Mouse (Mus musculus) adrenal gland (tissue): ENCODE data around the gene Ints7.

ENCODE experiments used
- intact Hi-C: fragments of 180-260 bp; cut with DNase I; formaldehyde crosslinking; loops from one replicate; pipeline ENCODE4 v1.15.1; 2025
- long read RNA-seq, 2 experiments: library from polyadenylated mRNA; unstranded; transcript quantifications; one replicate each; pipeline ENCODE4 v2.0.0; 2020; ENCODE audit warnings: borderline replicate concordance in 1 of 2; ENCODE audit not compliant: insufficient replicate concordance in 1 of 2

Gene Ints7
- long read RNA-seq, experiment 1, full-length matches to known transcripts = 5 of 10 reads
- long read RNA-seq, experiment 1, partial matches to known transcripts = 0 of 10 reads
- long read RNA-seq, experiment 1, other reads (novel, unspliced or antisense) = 5 of 10 reads
- long read RNA-seq, experiment 2, full-length matches to known transcripts = 5 of 14 reads
- long read RNA-seq, experiment 2, partial matches to known transcripts = 4 of 14 reads
- long read RNA-seq, experiment 2, other reads (novel, unspliced or antisense) = 5 of 14 reads

DNA sequence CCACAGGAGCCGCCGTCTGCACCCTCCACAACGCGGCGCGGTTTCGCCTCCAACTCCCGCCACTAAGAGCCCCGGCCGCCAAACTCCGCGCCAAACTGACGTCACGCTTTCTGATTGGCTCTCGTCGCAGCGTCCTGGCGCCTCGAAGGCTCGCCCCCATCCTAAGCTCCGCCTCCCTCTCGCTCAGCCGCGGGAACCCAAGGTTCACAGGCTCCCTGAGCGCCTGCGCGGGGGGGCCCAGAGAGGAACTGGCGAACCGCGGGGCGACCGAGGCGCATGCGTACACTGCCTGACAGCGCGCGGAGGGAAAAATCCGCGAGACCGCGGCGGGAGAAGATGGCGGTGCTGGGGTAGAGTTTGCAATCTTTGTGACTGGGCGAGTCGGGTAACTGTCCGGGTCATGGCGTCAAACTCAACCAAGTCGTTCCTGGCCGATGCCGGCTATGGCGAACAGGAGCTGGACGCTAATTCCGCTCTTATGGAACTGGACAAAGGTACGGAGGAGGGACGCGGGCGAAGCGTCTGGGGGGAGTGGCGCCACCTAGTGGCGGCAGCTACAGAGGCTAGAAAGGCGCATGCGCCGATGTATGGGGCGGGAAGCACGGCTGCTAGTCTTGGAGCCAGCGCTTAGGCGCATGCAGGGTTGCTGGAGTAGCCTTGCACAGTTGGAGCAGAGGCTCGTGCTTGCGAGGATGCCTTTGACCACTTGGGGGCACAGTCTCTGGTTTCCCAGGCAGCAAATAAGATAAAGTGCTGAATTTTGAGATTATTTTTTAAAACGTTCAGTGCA is at the start of gene Ints7, which contains the start of gene Dtl:
TSS of gene Ints7 (plus strand) at position 179 of the 790 bp plus-strand sequence.
TSS of gene Dtl (minus strand) at position 87 of the 790 bp plus-strand sequence.
- intact Hi-C loops = loop anchor here (2.0 kb wide), 1 partner anchor 243 kb away; no protein-coding TSS in a partner anchor

DNA sequence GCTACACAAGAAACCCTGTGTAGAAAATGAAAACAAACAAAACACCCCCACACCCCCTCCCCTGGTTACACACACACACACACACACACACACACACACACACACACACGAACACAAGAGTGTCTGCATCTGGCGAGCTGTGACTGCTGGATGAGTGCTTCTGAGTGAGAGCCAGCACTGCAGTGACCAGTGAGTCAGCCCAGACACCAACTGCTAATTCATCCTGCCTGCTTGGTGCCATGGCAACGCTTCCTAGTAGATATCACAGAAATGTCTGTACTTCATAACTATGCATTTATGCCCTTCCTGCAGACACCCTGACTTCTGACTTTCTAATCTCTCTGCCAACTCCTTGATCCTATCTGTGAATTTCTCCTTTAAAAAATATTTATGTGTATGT is 48.3 kb upstream of the Ints7 start:
- intact Hi-C loops = no loop called here

DNA sequence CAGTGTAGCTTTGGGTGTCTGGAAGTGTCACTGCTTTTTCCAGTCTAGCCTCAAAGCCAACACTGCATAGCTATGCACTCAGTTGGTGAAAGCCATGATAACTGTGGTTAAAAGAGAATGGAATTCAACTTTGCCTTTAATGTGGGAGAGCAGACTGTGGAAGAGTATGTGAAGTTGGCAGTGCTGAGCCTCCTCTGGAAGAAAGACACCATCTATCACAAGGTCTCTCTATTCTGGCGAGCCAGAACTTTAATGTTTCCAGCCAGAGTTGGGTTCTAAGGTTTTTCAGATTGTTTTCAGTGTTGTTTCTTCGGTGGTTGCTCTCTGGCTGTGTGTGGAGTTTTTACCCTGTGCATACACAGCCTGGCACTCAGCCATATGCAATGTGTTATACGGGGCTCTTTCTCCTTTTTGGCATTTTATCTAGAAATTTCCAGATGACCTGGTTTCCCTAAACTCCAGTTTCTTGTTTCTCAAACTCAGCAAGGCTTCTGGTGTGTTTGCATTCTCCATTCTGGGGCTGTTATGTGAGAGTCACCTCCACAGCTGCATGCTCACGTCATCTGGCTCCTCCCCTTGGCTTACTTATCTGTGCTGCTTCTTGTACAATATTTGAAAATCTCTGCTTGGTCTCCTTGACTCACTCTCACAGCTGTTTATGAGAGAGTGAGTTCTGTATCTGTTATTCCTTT is 47.4 kb upstream of the Ints7 start:
- intact Hi-C loops = no loop called here

DNA sequence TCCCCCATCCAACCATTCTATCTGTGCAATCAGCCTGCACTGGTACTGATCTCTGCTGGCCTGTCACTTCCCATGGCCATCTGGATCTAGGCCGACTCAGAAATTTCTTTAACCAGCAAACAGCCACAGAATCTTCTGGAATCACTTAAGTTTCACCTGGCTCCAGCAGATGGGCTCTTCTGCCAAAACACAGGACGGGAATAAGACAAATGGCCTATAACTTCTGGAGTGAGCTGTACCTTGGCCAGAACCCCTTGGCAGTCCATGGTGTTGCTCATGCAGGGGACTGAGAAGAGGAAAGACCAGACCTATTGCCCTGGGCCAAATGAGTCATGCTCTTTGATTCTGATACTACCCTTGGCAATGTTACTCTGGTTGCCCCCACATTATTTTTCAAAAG is 46.0 kb upstream of the Ints7 start:
- intact Hi-C loops = no loop called here

DNA sequence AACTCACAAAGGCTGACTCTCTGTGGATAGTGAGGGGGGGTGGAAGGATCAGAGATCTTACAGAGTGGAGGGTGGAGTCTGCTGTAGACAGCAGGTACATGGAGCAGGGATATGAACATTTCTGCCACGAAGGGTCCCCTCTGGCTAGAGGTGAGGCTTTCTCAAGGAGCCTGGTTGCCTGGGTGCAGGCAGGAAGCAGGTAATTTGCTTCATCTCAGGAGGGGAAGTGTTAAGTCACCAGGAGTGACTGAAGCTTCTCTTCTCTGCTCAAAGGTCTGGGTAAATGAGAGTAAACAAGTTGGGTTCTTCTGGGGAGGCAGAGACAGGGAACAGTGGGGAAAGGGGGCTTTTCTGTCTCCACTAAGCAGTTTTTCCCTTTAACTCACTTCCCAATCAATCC is 44.4 kb upstream of the Ints7 start:
- intact Hi-C loops = no loop called here

DNA sequence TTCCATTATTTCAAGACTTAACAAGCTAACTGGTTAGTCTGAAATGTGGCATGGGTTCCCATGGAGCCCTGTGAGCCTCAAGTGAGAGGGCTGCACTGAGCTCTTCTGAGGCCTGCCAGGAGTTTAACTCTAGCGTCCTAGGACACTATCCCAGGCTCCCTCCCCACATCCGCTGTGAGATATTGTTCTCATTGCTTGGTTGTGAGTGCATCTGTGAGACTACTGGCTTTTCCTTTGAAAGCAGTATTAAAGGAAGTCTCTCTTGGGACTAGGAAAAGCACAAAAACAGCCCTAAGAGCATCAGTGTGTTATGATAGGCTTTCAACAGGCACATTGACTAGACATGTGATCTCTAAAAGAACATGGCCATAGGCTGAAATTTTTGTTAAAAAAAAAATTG is 40.5 kb upstream of the Ints7 start:
- intact Hi-C loops = no loop called here

DNA sequence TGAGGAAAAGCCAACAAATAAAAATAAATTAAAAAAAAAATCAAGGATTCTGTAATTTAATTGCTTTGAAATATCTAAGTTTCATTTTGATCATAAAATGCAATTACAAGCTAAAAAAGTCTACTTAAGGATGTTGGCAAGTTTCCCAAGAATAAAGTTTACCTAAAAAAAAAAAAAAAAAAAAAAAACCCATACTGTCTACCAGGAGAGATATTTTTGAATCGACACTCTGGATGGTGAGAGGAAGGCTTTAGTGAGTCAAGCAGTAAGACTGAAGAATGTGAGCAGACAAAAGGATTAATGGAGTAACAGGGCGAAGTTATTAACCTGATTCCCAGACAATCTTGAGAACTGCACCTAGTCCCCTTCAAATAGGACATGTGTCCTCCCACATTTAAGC is 35.1 kb upstream of the Ints7 start:
- intact Hi-C loops = no loop called here

DNA sequence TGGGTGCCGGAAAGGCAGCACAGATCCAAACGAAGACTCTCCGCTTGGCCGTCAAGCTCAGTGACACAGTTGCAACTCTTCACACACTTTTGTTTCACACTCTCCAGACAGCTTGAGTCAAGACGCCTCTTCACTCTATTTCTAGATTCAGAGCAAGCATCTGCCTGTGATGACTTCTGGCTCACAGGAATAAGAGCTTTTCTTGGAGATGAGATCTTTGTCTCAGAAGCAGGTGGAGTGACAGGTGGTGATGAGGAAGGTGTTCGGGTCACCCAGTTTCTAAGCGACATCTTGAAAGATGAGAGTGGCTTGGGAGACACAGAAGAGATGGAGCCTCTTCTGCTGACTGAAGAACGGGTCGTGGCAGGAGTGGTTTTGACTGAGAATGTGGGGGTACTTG is 34.4 kb upstream of the Ints7 start:
- intact Hi-C loops = no loop called here

DNA sequence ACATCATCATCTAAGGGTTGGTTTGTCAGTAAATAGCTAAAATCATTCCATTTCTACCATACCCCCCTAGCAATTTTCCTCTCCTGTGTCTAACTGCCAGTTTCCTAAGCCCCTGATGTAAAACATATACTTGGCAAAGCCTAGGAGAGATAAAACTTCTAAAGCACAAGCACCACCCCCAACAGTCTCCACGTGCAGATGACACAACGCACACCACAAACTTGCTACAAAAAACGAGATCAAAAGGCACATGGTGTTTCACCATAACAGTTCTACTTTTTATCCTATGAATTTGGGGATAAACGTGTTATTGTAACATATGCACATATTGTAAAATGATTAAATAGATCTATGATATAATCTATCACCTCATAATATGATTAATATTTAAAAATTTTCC is 33.8 kb upstream of the Ints7 start:
- intact Hi-C loops = no loop called here

DNA sequence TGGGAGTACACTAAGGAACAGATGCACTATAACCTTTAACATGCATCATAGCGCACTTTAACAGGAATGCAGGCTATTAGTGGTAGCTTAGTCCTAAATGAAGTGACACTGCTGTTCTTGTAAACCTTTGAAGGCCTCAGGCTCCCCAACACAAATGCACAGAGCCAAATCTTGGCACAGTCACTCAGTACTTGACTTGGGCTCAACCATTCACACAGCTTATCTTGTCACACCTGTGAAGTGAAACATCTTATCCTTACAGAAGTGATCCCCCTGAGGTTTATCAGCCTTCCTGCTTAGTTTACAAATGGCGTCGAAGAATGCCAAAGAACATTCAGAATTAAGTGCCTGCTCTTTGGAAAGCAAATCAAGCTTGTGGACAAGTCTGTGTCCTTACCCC is 31.7 kb upstream of the Ints7 start:
- intact Hi-C loops = no loop called here

DNA sequence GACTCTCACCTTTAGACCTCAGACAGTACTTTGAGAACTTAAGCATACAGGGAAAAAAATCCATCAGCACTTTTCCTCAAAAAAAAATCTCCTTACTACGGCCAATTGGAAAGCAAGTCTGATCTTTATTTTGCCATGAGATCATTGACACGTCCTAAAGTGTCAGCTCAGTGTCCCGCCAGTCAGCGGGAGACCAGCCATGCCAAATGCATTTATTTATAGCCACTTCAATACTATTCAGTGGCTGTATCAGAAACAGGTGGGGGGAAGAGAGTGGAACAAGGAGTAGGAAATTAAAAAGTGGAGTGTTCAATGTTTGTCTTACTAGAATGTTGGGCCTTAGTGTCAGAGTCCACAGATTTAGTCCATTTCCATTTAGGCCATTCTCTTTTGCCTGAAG is 24.6 kb upstream of the Ints7 start:
- intact Hi-C loops = no loop called here

DNA sequence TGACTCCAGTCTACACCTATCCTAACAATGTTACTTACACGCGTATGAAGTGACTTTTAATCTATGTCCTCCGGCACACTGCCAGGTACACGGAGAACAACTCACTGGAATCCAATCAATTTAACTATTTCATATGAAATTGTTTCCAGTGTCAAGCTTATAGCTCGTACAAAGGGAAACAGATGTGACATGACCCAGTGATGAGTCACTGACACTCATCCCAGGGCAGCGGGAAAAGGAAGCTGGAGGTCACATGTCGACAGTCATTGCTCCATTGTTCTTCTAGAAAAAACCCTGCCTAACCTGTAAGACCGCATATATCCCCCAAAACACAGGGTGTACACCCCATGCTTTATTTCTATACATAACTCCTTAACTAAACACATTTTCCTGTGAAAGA is 18.3 kb upstream of the Ints7 start:
- intact Hi-C loops = no loop called here

DNA sequence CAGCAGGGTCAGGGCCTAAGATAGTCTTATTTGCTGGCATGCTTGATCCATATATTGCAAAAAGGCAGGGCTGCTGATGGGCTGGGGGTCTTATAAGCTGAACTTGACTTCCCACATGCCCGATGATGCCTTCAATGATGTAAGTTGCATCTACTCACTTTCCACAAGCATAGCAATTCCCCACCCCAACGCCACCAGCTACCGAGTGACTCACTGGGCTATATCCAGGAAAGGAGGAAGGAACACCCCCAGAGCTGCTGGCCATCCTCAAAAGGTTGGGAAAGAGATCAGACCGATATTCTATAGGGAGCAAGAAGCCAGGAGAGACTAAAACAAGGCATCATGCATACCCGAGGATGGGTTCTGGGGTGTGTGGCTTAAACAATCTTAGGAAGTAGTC is 15.7 kb upstream of the Ints7 start:
- intact Hi-C loops = loop anchor here (5.0 kb wide), 1 partner anchor 187 kb away; no protein-coding TSS in a partner anchor

DNA sequence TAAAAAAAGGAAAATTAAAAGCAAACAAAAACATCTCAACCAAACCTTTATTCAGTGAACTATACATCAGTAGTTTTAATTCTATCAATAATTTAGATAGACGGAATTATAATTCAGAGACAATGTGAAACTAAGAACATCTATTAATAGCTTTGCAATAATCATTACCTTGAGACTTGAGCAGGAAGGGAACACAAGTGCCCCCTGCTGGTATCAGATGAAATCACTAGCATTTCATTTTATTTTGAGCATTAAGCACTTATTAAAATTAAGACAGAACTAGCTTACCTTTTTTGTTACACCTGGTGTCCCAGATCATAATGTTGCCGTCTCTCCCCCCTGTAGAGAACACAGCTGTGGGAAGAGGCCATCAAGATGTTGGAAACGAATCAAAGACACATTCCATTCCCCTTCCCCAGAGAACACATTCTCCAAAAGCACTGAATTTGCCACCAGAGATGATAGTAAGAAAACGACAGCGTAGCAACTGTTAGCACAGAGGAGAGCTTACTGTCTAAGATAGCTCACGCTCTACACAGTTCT is 12.5 kb upstream of the Ints7 start:
- intact Hi-C loops = loop anchor here (2.0 to 5.0 kb wide), 2 partner anchors 172 to 191 kb away; no protein-coding TSS in a partner anchor

DNA sequence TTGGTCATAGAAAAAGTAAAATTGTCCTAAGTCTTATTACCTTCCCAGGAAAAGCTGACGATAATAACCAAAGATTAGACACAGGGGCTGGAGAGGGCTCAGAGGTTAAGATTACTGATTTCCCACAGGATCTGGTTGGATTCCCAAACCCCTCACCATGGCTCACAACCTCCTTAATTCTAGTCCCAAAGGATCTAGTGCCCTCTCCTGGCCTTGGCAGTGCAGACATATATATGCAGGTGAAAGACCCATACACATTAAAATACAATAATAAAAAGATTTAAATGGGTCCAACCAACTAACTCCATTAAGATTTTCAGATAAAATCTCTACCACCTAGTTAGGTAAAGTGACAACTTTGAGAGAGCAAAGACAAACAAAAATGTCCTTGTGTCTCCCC is 7.6 kb upstream of the Ints7 start:
- intact Hi-C loops = loop anchor here (5.0 kb wide), 1 partner anchor 256 kb away; no protein-coding TSS in a partner anchor

DNA sequence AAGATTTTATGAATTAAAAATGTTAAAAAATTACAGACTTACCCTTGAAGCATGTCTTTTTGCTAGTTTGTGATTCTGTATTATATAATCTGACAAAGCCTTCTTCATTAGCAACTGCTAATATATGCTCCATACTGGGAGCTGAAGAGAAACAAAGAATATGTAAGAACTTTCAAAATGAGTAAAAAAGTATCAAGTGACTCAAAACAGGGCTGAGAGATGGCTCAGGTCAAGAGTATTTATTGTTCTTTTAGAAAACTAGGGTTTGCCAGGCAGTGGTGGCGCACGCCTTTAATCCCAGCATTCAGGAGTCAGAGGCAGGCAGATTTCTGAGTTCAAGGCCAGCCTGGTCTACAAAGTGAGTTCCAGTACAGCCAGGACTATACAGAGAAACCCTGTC is 5.8 kb upstream of the Ints7 start:
- intact Hi-C loops = loop anchor here (5.0 kb wide), 1 partner anchor 257 kb away; no protein-coding TSS in a partner anchor

DNA sequence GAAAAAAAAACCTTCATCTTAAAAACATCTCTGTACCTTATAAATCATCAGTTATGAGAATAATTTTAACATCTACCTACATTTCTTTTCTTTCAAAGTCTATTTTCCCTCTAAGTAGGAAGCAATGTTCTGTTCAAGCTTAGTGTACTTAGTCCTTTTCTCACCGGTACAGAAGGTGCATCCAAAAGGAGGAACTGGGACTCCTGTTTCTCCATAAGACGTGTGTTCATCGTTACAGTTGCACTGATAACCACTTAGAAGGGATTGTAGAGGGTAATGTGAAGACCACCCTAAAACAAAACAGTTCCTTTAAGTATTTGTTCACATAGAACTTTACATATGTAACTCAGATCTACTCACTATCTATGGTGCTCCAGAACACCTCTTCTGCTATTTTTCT is 5.0 kb upstream of the Ints7 start:
- intact Hi-C loops = no loop called here

DNA sequence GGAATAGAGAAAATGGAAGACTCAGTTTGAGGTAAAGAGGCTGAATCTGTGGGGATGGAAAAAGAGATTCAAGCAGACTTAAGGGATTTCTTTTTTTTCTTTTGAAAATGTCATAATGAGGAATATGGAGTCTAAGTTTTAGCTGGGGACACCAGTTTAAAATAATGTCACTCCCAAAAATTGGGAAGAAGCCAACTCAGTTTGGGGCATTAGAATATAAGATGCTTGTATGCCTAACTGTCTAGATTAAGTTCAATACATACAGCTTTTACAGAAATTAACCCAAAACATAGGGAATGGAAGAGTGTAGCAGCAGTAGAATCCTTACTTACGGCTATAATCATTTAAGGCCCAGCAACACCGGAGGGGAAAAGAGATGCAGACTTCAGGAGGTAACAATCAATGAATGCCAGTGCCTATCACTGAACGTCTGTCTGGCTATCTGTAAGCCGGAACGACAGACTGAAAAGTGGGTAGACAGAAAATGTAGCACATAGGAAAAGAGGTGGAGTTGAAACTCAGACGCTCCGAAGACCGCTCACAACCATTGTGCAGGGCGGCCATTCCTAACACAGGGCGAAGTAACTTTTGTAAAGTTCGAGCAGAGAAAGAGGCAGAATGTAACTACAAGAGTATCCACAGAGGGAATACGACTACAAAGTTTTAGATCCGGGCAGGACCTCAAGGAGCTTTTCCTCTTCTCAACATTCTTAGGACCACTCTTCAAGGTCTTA is 1.4 kb upstream of the Ints7 start:
- intact Hi-C loops = no loop called here

DNA sequence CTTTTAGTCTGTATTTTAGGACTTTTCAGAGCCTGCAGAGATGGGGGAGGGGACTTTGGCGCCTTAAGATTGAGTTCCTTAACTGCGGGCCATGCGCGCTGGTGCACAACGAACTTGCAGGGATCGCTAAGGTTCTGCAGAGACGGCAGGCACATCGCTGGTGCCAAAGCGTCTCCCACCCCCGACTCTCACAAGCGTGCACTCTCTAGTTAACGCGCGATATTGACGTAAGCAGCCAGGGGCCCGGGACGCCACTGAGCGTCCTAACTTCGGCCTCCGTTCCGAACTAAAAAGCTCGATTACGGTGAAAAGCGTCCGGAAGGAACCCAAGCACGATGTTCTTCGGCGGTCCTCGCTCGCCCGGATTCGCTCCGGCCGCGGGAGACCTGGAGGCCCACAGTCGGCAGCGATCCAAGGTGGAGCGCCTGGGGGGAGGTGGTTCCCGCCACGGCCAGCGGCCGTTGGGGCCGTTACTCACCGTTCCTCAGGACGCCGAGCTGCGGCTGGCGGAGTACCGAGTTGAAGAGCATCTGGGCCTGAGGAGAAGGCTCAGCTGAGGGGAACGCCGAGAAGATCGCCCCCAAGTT is 472 bp upstream of the Ints7 start:
- intact Hi-C loops = no loop called here

DNA sequence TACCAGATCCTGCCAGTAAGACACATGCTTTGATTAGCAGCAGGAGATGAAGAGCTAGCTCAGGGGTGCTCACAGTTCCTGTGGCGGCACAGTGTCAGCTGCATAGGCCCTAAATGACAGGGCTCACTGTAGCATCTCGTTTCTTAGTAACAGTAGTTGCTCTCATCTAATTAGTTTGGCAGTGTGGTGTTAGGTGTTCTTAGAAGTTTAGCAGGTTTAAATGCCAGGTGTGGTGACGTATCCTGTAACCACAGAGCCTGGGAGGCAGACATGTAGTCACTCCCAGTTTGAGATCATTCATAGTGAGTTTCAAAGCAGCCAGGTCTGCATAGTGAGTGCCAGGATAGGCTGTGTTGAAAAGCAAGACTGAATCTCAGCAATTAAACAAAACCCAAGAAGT is 4.1 kb downstream of the Ints7 start:
- intact Hi-C loops = no loop called here

DNA sequence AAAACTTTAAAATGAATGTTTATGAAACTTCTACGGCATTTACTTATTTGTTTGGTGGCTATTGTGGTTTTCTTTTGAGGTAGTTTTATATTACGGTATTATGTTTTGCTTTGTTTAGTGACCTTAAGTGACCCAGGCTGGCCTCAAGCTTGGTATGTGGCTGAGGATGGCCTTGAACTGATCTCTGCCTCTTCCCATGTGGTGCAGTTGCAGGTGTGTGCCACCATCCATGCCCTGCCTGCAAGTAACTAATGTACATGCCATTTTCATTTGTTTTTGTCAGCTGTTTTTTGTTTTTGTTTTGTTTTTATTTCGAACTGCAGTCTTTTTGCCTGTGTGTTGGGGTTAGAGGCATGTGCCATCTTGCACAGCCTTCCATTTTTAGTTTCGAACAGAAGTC is 6.2 kb downstream of the Ints7 start:
- intact Hi-C loops = no loop called here
